Mouse (Mus musculus) urinary bladder, adult 18-20 months (tissue): ENCODE data around the gene Cers6.

Experiments
- DNase-seq, 2 experiments: peaks; one replicate each; pipeline ENCODE4 v3.0.0; 2022; ENCODE audit warnings: low spot score in 2 of 2, mixed read lengths in 2 of 2

Gene Cers6

DNA sequence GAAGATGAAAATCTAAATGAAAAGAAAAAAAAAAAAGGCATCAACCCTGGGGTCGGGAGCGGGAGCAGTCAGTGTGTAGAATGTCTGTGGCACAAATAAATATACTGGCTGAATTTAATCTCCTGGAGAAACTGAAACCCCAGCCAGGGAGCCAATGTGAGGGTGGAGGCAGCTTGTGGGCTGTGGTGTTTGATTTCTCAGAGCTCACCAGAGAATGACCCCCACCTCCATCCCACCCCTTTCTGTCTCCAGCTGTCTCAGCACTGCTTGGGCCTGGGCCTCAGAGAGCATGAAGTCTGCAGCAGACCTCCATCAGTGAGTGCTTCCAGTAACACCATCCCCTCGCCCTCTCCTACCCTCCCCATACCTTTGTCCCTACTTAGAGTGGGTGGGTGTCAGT lies 294.6 kb downstream of the Cers6 start:
- no peak for DNase-seq

DNA sequence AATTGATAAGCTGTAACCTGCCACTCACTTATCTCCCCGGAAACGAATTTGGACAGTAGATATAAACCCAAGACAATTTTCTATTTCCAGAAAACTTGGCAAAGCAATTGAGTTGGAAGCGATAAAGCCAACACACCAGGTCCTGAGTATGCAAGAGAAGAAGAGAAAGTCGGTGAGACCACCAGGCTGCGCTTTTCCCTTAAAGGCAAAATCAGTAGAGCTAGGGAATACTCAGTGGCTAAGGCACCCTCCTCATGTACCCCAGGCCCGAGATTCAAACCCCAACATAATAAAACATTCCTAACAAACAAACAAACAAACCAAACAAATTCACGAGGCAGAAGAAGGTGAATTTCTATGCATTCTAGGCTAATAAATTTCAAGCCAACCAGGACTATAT lies 295.0 kb downstream of the Cers6 start:
- no peak for DNase-seq

DNA sequence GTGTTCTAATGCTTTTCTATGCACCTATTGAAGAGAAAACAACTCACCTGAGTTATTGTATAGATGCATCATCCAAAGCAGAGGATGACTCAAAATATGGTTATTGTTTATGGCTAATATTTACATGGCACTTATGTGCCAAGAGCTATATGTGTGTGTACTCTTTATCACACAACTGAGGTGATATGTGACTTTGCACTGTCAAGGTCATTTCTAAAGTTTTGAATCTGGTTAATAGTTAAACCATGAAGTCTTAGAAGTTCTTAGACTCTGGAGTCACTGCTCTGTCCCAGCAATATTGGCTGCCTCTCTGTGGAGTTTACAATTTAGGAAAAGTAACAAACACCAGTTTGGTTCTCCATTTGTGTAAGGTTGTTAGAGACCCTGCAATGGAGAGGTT lies 297.7 kb downstream of the Cers6 start:
- DNase-seq: no peak
